Mouse (Mus musculus): Measurements from ENCODE around the gene Tgoln1. TPM values are rescaled to one million over a fixed set of nuclear protein-coding genes. Genes with fewer than 3 reads are reported as not detected.

The Tgoln1 gene
- polyA plus RNA-seq (2014; fragmentation: Illumina TruSeq; extraction: RNeasy Lipid Tissue Mini Kit (QIAGEN cat#74804); ENCODE audit: low read depth, low replicate concordance), result 515 TPM

GRCm38 (mm10) chr6:72616643-72617288, at the start of gene Tgoln1:
Tgoln1 (minus strand) TSS chr6:72617000.

DNA sequence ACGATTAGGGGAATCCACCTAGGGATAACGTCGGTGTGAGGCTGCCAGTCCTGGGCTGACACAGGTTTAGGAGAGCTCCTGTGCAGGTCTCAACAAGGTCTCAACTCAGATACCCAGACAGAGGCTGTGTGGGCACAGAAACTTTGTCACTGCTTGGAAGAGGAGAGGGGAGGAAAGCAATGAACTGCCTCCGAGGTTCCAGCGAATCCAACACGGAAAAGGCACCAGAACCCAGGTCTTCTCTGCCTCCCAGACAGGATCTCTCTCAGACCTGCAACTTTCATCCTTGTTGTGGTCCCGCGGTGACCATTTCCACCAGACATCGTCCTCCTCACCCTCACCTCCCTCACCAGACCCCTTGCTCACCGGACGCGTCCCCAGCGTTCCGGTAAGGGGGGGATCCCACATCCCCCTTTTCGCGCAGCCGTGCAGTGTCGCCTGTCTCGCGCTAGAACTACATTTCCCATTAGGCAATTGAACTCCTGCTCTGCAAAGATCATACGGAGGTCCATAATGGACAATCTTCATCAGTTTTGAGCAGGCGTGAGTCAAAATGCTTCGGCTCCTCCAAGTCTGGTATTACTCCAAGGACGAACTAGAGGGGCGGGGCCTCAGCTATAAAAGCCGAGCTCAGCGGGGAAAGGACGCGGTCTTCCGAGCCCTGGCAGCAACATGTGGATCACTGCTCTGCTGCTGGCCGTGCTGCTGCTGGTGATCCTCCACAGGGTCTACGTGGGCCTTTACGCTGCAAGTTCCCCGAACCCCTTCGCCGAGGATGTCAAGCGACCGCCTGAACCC, 18.6 kb downstream of the Tgoln1 start, which contains the start of the genes Elmod3 and Retsat:
Elmod3 (minus strand) TSS at position 458 of the 798 bp plus-strand sequence.
Retsat (plus strand) TSS at position 520 of the 798 bp plus-strand sequence.

Other genes starting within 250 kb of the Tgoln1 start
- gene Vamp5, start 236.5 kb downstream of the Tgoln1 start, polyA plus RNA-seq (2014; fragmentation: Illumina TruSeq; extraction: RNeasy Lipid Tissue Mini Kit (QIAGEN cat#74804); ENCODE audit: low read depth, low replicate concordance), result 0.53 TPM
- 120 TPM for gene Vamp8, start 226.3 kb downstream of the Tgoln1 start, polyA plus RNA-seq (2014; fragmentation: Illumina TruSeq; extraction: RNeasy Lipid Tissue Mini Kit (QIAGEN cat#74804); ENCODE audit: low read depth, low replicate concordance)
- gene Ggcx, start 202.7 kb downstream of the Tgoln1 start, polyA plus RNA-seq (2014; fragmentation: Illumina TruSeq; extraction: RNeasy Lipid Tissue Mini Kit (QIAGEN cat#74804); ENCODE audit: low read depth, low replicate concordance), result 15.2 TPM
- 592 TPM for gene Mat2a, start 177.4 kb downstream of the Tgoln1 start, polyA plus RNA-seq (2014; fragmentation: Illumina TruSeq; extraction: RNeasy Lipid Tissue Mini Kit (QIAGEN cat#74804); ENCODE audit: low read depth, low replicate concordance)
- gene Sh2d6, start 95.3 kb downstream of the Tgoln1 start, polyA plus RNA-seq (2014; fragmentation: Illumina TruSeq; extraction: RNeasy Lipid Tissue Mini Kit (QIAGEN cat#74804); ENCODE audit: low read depth, low replicate concordance), result not detected
- 1.1 TPM for gene Capg, start 72.6 kb downstream of the Tgoln1 start, polyA plus RNA-seq (2014; fragmentation: Illumina TruSeq; extraction: RNeasy Lipid Tissue Mini Kit (QIAGEN cat#74804); ENCODE audit: low read depth, low replicate concordance)
- 10.3 TPM for gene Elmod3, start 18.6 kb downstream of the Tgoln1 start, polyA plus RNA-seq (2014; fragmentation: Illumina TruSeq; extraction: RNeasy Lipid Tissue Mini Kit (QIAGEN cat#74804); ENCODE audit: low read depth, low replicate concordance)
- 55.2 TPM for gene Retsat, start 18.5 kb downstream of the Tgoln1 start, polyA plus RNA-seq (2014; fragmentation: Illumina TruSeq; extraction: RNeasy Lipid Tissue Mini Kit (QIAGEN cat#74804); ENCODE audit: low read depth, low replicate concordance)
- 1.2 TPM for gene Tcf7l1, start 172.3 kb upstream of the Tgoln1 start, polyA plus RNA-seq (2014; fragmentation: Illumina TruSeq; extraction: RNeasy Lipid Tissue Mini Kit (QIAGEN cat#74804); ENCODE audit: low read depth, low replicate concordance)

Measured in kidney, adult 10 weeks (tissue).